Mouse (Mus musculus): ENCODE data around the gene Togaram1. TPM values are rescaled to one million over a fixed set of nuclear protein-coding genes. Genes with fewer than 3 reads are reported as not detected.
A peak's percentile ranks its signal among the peaks of the same experiment; 100 is the strongest.

Gene Togaram1
- polyA plus RNA-seq, 1 experiment from 2014 or later, result 20.2 TPM

GRCm38 (mm10) chr12:65048799-65049198, 83.2 kb downstream of the Togaram1 start:
- no peak for DNase-seq (ENCODE audit: low spot score)

DNA sequence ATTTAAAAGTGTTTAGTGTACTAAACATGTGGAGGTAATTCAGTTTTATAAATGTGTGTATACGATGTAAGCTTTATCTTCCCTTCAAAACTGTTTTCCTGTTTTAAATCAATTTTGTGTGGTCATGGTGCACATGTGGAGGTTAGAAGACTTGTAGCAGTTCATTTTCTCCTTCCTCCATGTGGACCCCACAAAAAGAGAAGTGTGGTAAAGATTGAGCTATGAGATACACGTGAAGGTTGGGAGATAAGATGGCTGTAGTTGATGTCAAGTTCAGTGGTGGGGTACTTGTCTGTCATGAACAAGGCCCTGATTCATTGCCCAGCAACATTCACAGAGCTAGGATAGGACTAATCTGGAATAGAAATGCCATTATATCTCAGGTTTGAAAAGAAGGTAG, 92.6 kb downstream of the Togaram1 start:
- no peak for DNase-seq (ENCODE audit: low spot score)

DNA sequence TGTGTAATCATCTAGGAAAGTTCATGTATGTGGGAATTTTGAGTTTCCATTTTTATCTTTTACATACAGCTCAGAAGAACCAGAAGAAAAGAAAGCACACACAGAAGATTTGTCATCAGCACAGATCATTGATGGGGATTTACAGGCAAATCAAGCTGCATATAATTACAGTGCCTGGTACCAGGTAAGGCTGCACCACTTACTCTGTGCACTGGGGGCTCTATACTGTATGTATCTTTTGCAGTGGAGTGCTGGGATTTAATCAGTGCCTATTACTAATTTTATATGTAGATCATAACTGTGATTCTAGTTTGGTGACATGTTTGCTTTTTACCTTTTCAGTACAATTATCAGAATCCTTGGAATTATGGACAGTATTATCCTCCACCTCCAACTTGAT, 95.5 kb downstream of the Togaram1 start:
- DNase-seq (ENCODE audit: low spot score), result no peak

GRCm38 (mm10) chr12:65065241-65065640, 99.6 kb downstream of the Togaram1 start:
- peak; percentile 62 for DNase-seq (ENCODE audit: low spot score)

DNA sequence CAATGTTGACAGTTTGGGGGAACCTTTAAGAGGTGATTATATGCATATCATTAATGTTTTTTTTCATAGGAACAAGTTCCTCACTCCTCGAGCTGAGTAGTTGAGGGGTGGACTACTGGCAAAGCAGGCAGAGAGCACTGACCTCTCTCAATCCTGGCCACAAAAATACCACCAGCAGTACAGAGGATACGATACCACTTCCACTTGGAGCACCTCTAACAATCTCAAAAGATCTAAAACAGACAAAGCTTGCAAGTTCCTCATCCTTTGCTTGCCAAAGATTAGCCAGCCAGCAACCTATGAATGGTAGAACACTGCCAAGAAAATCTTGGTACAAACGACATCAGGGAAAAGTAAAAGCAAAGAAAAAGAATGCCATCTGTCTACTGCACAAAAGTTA, 100.6 kb downstream of the Togaram1 start:
- DNase-seq (ENCODE audit: low spot score), result no peak

GRCm38 (mm10) chr12:65068409-65068808, 102.8 kb downstream of the Togaram1 start:
- DNase-seq (ENCODE audit: low spot score), result no peak

Other genes starting within 250 kb of the Togaram1 start
- 2.0 and 2.8 TPM in 2 replicates for gene Gm527, start 47.9 kb upstream of the Togaram1 start, polyA plus RNA-seq (2015; fragmentation: Nextera tagmentation; extraction: Ambion mirVana)
- 16.7 and 18.2 TPM in 2 replicates for gene Klhl28, start 270 bp upstream of the Togaram1 start, polyA plus RNA-seq (2015; fragmentation: Nextera tagmentation; extraction: Ambion mirVana)
- 45.2 and 49.2 TPM in 2 replicates for gene Prpf39, start 70.5 kb downstream of the Togaram1 start, polyA plus RNA-seq (2015; fragmentation: Nextera tagmentation; extraction: Ambion mirVana)
- 332 and 346 TPM in 2 replicates for gene Fkbp3, start 108.2 kb downstream of the Togaram1 start, polyA plus RNA-seq (2015; fragmentation: Nextera tagmentation; extraction: Ambion mirVana)
- 8.0 and 9.1 TPM in 2 replicates for gene Fancm, start 109.8 kb downstream of the Togaram1 start, polyA plus RNA-seq (2015; fragmentation: Nextera tagmentation; extraction: Ambion mirVana)
- gene Mis18bp1, start 206.8 kb downstream of the Togaram1 start, polyA plus RNA-seq (2015; fragmentation: Nextera tagmentation; extraction: Ambion mirVana), result 62.3 and 66.8 TPM in 2 replicates

Measured in thymus, postnatal 0 days (tissue).